Mouse (Mus musculus) midbrain, embryonic 14.5 days (tissue): ENCODE data around the gene Dcaf12. TPM values are rescaled to one million over a fixed set of nuclear protein-coding genes. Genes with fewer than 3 reads are reported as not detected.
A peak's percentile ranks its signal among the peaks of the same experiment; 100 is the strongest.

Experiments used
- ATAC-seq: fragments of 200-750 bp; cut with Nextera tagmentation; 2 replicates; pipeline ENCODE4 v1.8.0; 2017; ENCODE audit warnings: moderate number of reproducible peaks, moderate library complexity; ENCODE audit not compliant: low FRiP score, low TSS enrichment
- DNase-seq: peaks from one replicate; pipeline ENCODE4 v3.0.0-alpha.2; 2015
- H3K27ac ChIP-seq: fragments of 300-500 bp; sonication (generic); replicated peaks from 2 replicates; pipeline ENCODE4 v1.5.1; 2014; ENCODE audit warnings: mild to moderate bottlenecking, low read depth, low read length, moderate library complexity
- H3K27me3 ChIP-seq: fragments of 300-500 bp; sonication (generic); 2 replicates; pipeline ENCODE4 v1.6.1; 2014; ENCODE audit warnings: low read length, control low read depth, mixed read lengths; ENCODE audit not compliant: control insufficient read depth, insufficient read depth
- H3K36me3 ChIP-seq: fragments of 300-500 bp; sonication (generic); 2 replicates; pipeline ENCODE4 v1.6.1; 2014; ENCODE audit warnings: low read length, control low read depth; ENCODE audit not compliant: control insufficient read depth, insufficient read depth
- H3K4me1 ChIP-seq: fragments of 300-500 bp; sonication (generic); 2 replicates; pipeline ENCODE4 v1.6.1; 2014; ENCODE audit warnings: mild to moderate bottlenecking, antibody characterized with exemption, low read length, control low read depth; ENCODE audit not compliant: control insufficient read depth, insufficient read depth
- H3K4me2 ChIP-seq: fragments of 300-500 bp; sonication (generic); 2 replicates; pipeline ENCODE4 v1.6.1; 2014; ENCODE audit warnings: mild to moderate bottlenecking, low read length, moderate library complexity
- H3K4me3 ChIP-seq: fragments of 300-500 bp; sonication (generic); replicated peaks from 2 replicates; pipeline ENCODE4 v1.5.1; 2014; ENCODE audit warnings: low read depth, low read length
- H3K9ac ChIP-seq: fragments of 300-500 bp; sonication (generic); replicated peaks from 2 replicates; pipeline ENCODE4 v1.6.1; 2014; ENCODE audit warnings: mild to moderate bottlenecking, low read length, moderate library complexity
- H3K9me3 ChIP-seq: fragments of 300-500 bp; sonication (generic); 2 replicates; pipeline ENCODE4 v1.6.1; 2016; ENCODE audit warnings: low read length, control low read depth, mixed read lengths; ENCODE audit not compliant: control insufficient read depth
- WGBS: fragments of 180-500 bp; shearing (Covaris S2); extraction: QIAGEN DNeasy Blood & Tissue Kit; methylation state at CpG from one replicate; pipeline ENCODE4 v1.1.7; 2014; 5-methylcytosine and 5-hydroxymethylcytosine counted together
- polyA plus RNA-seq: library from polyadenylated mRNA; unstranded; fragments of >200 nt; fragmentation: Nextera tagmentation; extraction: Ambion mirVana; gene quantifications from 2 replicates; pipeline ENCODE4 v1.2.1, GENCODE M21; 2014

The Dcaf12 gene
- polyA plus RNA-seq, 1 experiment from 2014 or later, result 66.6 TPM

DNA sequence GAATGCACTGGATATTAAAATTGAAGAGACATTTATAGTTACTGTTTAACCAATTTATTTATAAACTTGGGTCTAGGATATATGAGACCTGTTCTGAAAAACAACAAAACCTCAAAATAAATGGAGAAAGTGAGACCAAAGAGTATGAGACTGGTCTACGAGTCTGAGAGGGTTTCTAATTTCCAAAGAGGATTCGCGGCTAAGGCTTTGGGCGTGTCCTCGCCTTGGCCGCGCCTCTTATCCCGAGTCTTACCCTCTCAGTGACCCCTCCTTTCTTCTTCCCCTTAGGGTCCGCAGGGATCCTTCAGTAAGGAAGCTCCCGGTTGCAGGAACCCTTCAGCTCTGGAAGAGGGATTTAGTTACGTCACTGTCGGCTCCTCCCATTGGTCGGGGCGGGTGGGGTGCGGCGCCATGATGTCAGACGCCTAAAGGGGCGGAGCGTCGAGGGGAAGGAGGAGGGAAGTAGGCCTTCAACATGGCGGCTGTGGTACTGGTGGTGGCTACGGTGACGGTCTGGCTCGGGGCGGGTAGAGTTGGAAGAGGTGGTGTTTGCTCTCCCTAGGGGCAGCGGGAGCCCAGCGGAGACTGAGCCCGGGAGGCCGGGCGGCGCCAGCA, 34.0 kb upstream of the Dcaf12 start, which contains the start of gene Ubap1:
Ubap1 (plus strand) TSS at position 413 of the 615 bp plus-strand sequence.
- Histone ChIP-seq H3K36me3 (no peaks in the 10 kb centered on the region), H3K4me1 (peaks cover 9% of the 10 kb centered on the region), H3K9me3 (no peaks in the 10 kb centered on the region), H3K27me3 (no peaks in the 10 kb centered on the region), H3K4me3 (peak within 1 kb of the TSS; percentile 77), H3K27ac (peak within 1 kb of the TSS; percentile 97), H3K9ac (peak within 1 kb of the TSS; percentile 82), H3K4me2 (peak within 1 kb of the TSS; percentile 66)
- under 1% methylated on average over 31 of the region's 31 CpGs for WGBS
- DNase-seq, result peak; percentile 98
- ATAC-seq, result peak; percentile 98

DNA sequence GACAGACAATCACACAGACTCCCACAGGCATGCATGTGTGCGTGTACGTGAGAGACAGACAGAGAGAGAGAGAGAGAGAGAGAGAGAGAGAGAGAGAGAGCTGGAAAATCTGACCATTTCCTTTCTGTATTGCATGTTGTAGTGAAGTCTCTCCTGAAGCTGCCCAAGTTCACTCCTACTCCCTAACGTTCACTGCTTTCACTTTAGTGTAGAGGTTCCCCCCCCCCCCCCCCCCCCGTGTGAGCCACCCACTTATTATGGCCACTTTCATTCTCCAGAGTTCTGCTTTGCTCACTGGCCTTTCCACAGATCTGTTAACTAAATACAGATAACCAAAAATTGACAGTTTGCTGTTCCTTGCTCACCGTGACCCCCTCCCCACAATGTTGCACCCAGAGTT, 33.1 kb upstream of the Dcaf12 start:
- WGBS, result 55% methylated on average over 4 of the region's 5 CpGs
- Histone ChIP-seq H3K4me1 (peaks cover 9% of the 10 kb centered on the region), H3K9me3 (no peaks in the 10 kb centered on the region), H3K4me2 (peak overlapping the region; percentile 55), H3K4me3 (no peak overlapping the region), H3K27ac (no peak overlapping the region), H3K9ac (no peak overlapping the region; the same call in 1 of the 2 replicates), H3K27me3 (no peaks in the 10 kb centered on the region), H3K36me3 (no peaks in the 10 kb centered on the region)
- DNase-seq, result no peak
- no peak for ATAC-seq

DNA sequence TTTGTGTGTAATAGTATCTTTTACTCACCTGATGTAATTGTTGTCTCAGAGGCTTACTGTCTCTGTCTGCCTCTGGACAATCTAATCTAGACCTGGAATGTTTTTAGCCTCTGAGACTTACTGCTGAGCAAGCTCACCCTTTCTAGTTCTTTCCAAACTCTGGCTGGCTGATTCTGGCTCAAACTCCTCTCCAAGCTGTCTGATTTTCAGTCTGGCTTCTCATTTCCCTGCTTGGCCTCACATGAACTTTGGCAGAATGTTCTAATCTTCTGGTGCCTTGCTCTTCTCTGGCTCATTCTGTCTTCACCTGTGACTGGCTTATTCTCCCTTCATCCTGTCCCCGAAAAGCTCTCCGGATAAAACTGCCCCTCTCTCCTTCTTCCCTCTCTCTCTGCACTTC, 31.3 kb upstream of the Dcaf12 start:
- DNase-seq, result no peak
- no peak overlapping the region for H3K9ac ChIP-seq
- H3K4me2 ChIP-seq, result no peak overlapping the region
- no peaks in the 10 kb centered on the region for H3K27me3 ChIP-seq
- 80% methylated on average over 2 of the region's 2 CpGs for WGBS
- no peaks in the 10 kb centered on the region for H3K36me3 ChIP-seq
- H3K9me3 ChIP-seq, result no peaks in the 10 kb centered on the region
- H3K27ac ChIP-seq, result no peak overlapping the region
- peaks cover 9% of the 10 kb centered on the region for H3K4me1 ChIP-seq
- no peak overlapping the region for H3K4me3 ChIP-seq
- ATAC-seq, result no peak

DNA sequence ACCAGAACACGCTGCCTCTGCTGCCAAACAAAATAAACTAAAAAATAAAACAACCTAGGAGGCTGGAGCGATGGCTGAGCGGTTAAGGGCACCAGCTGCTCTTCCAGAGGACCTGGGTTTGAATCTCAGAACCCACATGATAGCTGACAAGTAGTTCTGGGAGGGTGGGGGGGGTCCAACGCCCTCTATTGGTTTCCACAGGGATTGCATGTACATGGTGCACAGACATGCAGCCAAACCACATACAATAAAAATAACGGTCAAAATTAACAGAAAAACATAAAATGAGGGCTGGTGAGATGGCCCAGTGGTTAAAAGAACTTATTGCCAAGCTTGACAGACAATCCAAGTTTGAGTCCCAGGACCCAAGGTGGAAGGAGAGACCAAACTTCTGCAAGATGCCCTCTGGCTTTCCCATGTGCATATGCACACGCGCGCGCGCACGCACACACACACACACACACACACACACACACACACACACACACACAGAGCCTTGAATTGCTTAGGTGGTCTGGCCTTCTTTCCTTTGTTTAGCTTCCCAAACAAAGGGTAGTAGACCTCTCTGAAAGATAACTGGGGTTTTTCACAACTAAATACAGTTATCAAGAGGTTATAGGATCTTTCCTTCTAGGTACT, 26.3 kb upstream of the Dcaf12 start:
- Histone ChIP-seq H3K9me3 (no peaks in the 10 kb centered on the region), H3K4me3 (no peak overlapping the region), H3K27ac (no peak overlapping the region), H3K27me3 (no peaks in the 10 kb centered on the region), H3K4me1 (no peaks in the 10 kb centered on the region), H3K4me2 (no peak overlapping the region), H3K9ac (no peak overlapping the region), H3K36me3 (no peaks in the 10 kb centered on the region)
- 86% methylated on average over 11 of the region's 11 CpGs for WGBS
- no peak for ATAC-seq
- DNase-seq, result no peak

DNA sequence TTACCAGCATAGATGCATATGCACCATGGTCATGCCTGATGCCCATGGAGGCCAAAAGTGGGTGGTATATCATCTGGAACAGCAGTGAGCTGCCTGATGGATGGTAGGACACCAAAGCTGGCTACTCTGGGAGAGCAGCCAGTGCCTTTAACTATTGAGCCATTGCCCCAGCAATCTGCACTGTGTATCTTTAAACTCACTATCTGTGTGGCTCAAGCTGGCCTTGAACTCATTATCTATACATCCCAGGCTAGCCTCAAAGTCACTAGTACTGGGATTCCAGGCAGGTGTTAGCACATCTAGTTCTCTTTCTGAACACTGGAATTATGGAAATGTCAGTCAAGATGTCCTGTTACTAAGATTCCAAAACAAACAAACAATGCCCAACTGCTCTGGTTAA, 21.9 kb upstream of the Dcaf12 start:
- Histone ChIP-seq H3K27me3 (no peaks in the 10 kb centered on the region), H3K36me3 (no peaks in the 10 kb centered on the region), H3K27ac (no peak overlapping the region), H3K9me3 (no peaks in the 10 kb centered on the region), H3K9ac (no peak overlapping the region), H3K4me2 (no peak overlapping the region), H3K4me1 (no peaks in the 10 kb centered on the region), H3K4me3 (no peak overlapping the region)
- ATAC-seq (no peak), DNase-seq (no peak)

DNA sequence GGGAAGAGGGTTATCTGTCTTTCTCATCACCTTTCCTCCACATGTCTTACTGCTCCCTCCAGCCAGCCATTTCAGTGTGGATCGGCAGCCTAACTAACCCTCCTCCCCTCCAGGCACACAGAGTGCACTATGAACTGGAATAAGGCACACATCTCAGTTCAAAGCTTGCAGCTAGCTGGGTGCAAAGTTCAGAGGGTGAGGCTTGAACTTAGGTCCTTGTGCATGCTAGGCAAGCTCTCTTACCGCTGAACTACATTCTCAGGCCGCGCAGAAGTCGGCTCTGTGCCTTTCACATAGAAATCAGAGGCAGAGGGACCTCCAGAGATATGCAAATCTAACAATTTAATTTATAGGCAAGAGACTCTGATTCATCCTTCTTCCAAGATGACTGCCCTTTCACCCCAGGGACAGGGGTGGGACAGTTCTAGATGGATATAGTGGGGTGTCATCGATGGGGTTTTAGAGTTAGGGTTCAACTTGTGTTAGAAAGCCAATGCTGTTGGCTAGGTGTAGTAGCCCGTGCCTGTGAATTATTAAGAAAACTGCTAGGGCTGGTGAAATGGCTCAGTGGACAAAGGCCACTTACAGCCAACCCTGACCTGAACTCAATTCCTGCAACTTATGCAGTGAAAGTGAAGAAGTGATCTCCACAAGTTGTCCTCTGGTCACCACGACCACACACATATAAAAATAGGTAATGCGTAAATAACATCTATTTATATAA, 17.2 kb upstream of the Dcaf12 start:
- Histone ChIP-seq H3K4me2 (no peak overlapping the region), H3K4me1 (no peaks in the 10 kb centered on the region), H3K4me3 (no peak overlapping the region), H3K27ac (no peak overlapping the region), H3K36me3 (no peaks in the 10 kb centered on the region), H3K27me3 (no peaks in the 10 kb centered on the region), H3K9ac (no peak overlapping the region), H3K9me3 (no peaks in the 10 kb centered on the region)
- DNase-seq (no peak), ATAC-seq (no peak)
- WGBS, result 86% methylated on average over 9 of the region's 9 CpGs

DNA sequence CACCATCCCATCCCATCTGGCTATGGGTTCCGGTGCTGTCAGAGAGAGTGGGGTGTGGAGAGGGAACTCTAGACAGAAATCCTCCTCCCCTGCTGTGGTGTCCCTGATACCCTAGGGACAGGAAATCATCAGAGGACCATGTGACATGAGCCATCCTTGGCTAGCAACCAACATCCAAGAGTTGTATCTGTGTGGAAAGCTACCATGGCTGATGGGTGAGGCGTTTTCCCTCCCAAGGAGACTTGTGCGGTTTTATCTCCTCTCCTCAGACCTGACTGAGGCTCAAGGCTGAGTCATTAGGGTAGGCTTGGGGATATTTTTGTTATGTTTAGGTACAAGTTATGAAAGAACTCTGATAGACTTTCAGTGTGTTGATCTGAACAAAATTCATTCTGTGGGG, 16.4 kb upstream of the Dcaf12 start:
- DNase-seq (no peak), ATAC-seq (no peak)
- WGBS, result 84% methylated on average over 3 of the region's 3 CpGs
- no peaks in the 10 kb centered on the region for H3K4me1 ChIP-seq
- H3K36me3 ChIP-seq, result no peaks in the 10 kb centered on the region
- H3K27ac ChIP-seq, result no peak overlapping the region
- no peaks in the 10 kb centered on the region for H3K27me3 ChIP-seq
- no peak overlapping the region for H3K9ac ChIP-seq
- H3K9me3 ChIP-seq, result no peaks in the 10 kb centered on the region
- no peak overlapping the region for H3K4me3 ChIP-seq
- H3K4me2 ChIP-seq, result no peak overlapping the region

DNA sequence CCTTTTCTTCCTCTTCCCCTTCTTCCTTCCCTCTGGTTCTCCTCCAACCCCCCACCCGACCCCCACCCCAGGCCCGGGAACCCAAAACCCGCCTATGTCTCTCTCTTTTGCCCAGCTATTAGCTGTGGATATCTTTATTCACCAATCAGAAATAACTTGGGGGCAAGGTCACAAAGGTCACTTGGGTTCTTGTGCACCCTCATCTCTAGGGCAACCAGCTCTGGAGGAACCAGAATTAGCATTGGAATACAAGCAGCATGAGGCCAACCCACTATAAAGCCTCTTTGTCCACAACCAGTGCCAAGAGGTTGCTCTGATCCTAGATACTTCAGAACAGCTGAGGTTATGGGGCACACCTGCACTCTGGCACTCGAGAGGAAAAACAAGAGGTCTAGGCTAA, 14.8 kb upstream of the Dcaf12 start:
- H3K9me3 ChIP-seq, result no peaks in the 10 kb centered on the region
- H3K9ac ChIP-seq, result no peak overlapping the region
- no peak overlapping the region for H3K4me2 ChIP-seq
- no peaks in the 10 kb centered on the region for H3K27me3 ChIP-seq
- H3K27ac ChIP-seq, result no peak overlapping the region
- ATAC-seq (no peak), DNase-seq (no peak)
- WGBS, result 36% methylated on average over 4 of the region's 4 CpGs
- no peaks in the 10 kb centered on the region for H3K4me1 ChIP-seq
- H3K4me3 ChIP-seq, result no peak overlapping the region
- H3K36me3 ChIP-seq, result no peaks in the 10 kb centered on the region

DNA sequence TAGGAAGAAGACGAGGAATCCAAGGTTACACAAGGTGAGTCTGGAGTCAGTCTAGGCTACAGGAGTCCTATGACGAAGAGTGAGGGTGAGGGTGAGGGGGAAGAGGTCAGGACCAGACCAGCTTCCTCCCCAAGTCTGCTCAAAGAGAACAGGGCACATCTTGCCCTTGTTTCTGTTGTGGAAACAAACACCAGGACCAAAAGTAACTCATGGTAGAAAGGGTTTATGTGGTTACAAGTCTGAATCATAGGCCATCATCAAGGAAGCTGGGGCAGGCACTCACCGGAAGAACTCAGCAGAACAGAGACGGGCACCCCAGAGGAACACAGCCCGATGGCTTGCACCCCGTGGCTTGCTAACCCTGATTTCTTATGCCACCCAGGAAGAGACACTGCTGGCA, 12.2 kb upstream of the Dcaf12 start:
- WGBS, result 95% methylated on average over 6 of the region's 6 CpGs
- Histone ChIP-seq H3K4me2 (no peak overlapping the region), H3K9ac (no peak overlapping the region), H3K4me3 (no peak overlapping the region), H3K36me3 (no peaks in the 10 kb centered on the region), H3K4me1 (no peaks in the 10 kb centered on the region), H3K27me3 (no peaks in the 10 kb centered on the region), H3K9me3 (no peaks in the 10 kb centered on the region), H3K27ac (no peak overlapping the region)
- ATAC-seq, result no peak
- DNase-seq, result no peak
